Mouse (Mus musculus): Measurements from ENCODE around the gene Gm20388. TPM values are rescaled to one million over a fixed set of nuclear protein-coding genes. Genes with fewer than 3 reads are reported as not detected.
"Not testable (repeated sequence)": the region's sequence is repeated elsewhere in the genome, so short reads cannot be mapped to it uniquely, and the experiment has no call there.

Gene Gm20388
- polyA plus RNA-seq, 1 experiment from 2014 or later = 5.3 TPM

DNA sequence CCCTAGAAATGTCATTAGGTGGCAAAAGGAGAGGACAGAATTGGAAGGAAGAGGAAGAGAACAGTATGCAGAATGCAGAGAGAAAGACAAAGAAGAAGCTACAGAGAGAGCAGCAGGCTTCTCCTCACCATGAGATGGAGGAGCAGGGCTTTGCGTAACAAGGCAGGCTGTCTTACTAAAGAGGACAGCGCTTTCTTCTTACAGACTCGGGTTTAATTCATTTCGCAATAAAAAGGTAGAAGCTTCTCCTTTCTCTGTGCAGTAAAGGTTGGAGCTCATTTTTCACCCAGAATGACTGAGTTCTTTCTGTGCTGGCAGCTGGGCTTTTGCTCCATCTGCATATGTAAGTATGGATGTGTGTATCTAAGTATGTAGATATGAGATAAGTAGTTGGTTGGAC is 3369.2 kb downstream of the Gm20388 start:
- DNase-seq (ENCODE audit: low spot score) = no peak
- WGBS = 84% methylated on average over 4 of the region's 4 CpGs
- no peak overlapping the region for H3K9ac ChIP-seq (ENCODE audit: low read depth, low read length)
- H3K4me2 ChIP-seq = no peak overlapping the region
- H3K27me3 ChIP-seq (replicated peaks; ENCODE audit: control insufficient read depth, insufficient read depth, low read length) = no peaks in the 10 kb centered on the region
- H3K4me1 ChIP-seq (replicated peaks; ENCODE audit: control insufficient read depth, insufficient read depth, low read length) = no peaks in the 10 kb centered on the region
- ATAC-seq (replicated peaks; ENCODE audit: low FRiP score) = no peak
- no peak overlapping the region for H3K4me3 ChIP-seq (ENCODE audit: low read depth, low read length)
- peaks cover 16% of the 10 kb centered on the region; the same call in 1 of the 2 replicates for H3K36me3 ChIP-seq (ENCODE audit: control insufficient read depth, insufficient read depth, low read length)
- H3K27ac ChIP-seq (ENCODE audit: low read depth, low read length) = no peak overlapping the region
- H3K9me3 ChIP-seq (ENCODE audit: control insufficient read depth, low read length) = no peaks in the 10 kb centered on the region

DNA sequence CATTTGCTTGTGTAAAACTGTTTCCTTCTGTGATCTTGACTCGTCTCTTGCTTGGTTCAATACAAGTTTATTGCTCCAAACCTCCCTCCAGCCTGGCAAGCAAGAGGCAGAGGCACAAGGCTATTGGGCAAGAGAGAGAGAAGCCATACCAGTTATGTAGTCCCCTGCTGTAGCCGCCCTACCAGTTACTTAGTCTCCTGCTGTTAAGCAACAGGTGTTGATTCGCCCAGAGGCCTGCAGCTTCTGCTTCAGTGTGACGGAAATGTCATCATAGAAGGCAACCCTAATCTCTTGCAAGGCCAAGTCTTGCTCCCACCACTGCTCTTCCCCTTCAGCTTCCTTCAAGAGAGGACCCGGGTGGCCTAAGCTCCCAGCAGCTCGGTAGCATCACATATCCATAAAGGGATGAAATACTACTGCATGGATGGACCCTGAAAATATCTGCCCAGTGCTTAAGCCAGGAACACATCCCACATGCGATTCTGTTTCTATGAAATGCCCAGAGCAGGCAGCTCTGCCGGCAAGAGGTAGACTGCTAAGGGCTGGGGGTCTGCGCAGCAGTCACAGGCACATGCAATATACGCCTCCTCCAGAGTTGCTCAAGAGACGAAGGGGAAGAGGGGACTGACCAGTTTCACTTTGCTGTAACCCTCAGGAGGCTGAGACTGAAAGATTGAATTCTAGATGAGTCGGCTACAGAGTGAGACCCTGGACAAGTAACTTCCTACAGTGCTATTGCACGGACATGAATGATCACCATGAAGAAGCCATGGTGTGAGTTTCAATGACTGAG is 3369.9 kb downstream of the Gm20388 start:
- DNase-seq (ENCODE audit: low spot score) (no peak), ATAC-seq (replicated peaks; ENCODE audit: low FRiP score) (no peak)
- H3K4me3 ChIP-seq (ENCODE audit: low read depth, low read length) = no peak overlapping the region
- H3K27me3 ChIP-seq (replicated peaks; ENCODE audit: control insufficient read depth, insufficient read depth, low read length) = no peaks in the 10 kb centered on the region
- no peak overlapping the region for H3K27ac ChIP-seq (ENCODE audit: low read depth, low read length)
- H3K36me3 ChIP-seq (ENCODE audit: control insufficient read depth, insufficient read depth, low read length) = peaks cover 16% of the 10 kb centered on the region; the same call in 1 of the 2 replicates
- no peaks in the 10 kb centered on the region for H3K9me3 ChIP-seq (ENCODE audit: control insufficient read depth, low read length)
- H3K4me2 ChIP-seq = no peak overlapping the region
- no peak overlapping the region for H3K9ac ChIP-seq (ENCODE audit: low read depth, low read length)
- WGBS = 88% methylated on average over 13 of the region's 13 CpGs
- no peaks in the 10 kb centered on the region for H3K4me1 ChIP-seq (replicated peaks; ENCODE audit: control insufficient read depth, insufficient read depth, low read length)

DNA sequence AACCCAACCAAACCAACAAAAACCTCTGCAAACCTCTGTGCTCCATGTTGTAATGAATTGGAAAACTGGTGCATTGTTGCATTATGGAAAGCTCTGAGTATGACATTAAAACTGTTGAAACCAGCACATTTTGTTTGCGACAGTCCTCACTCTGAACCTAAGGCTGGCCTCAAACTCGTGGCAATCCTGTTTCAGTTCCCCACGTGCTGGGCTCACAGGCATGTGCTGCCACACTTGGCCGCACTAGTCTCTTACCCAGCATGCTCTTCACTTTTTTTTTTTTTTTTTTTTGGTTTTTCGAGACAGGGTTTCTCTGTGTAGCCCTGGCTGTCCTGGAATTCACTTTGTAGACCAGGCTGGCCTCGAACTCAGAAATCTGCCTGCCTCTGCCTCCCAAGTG is 3372.4 kb downstream of the Gm20388 start:
- DNase-seq (ENCODE audit: low spot score); H3K9ac ChIP-seq (ENCODE audit: low read depth, low read length); H3K9me3 ChIP-seq (ENCODE audit: control insufficient read depth, low read length); H3K27ac ChIP-seq (ENCODE audit: low read depth, low read length); H3K4me1 ChIP-seq (replicated peaks; ENCODE audit: control insufficient read depth, insufficient read depth, low read length); H3K4me3 ChIP-seq (ENCODE audit: low read depth, low read length); H3K4me2 ChIP-seq; ATAC-seq (replicated peaks; ENCODE audit: low FRiP score); H3K27me3 ChIP-seq (replicated peaks; ENCODE audit: control insufficient read depth, insufficient read depth, low read length): not testable (repeated sequence)
- peaks cover 16% of the 10 kb centered on the region; the same call in 1 of the 2 replicates for H3K36me3 ChIP-seq (ENCODE audit: control insufficient read depth, insufficient read depth, low read length)
- 80% methylated on average over 4 of the region's 6 CpGs for WGBS

DNA sequence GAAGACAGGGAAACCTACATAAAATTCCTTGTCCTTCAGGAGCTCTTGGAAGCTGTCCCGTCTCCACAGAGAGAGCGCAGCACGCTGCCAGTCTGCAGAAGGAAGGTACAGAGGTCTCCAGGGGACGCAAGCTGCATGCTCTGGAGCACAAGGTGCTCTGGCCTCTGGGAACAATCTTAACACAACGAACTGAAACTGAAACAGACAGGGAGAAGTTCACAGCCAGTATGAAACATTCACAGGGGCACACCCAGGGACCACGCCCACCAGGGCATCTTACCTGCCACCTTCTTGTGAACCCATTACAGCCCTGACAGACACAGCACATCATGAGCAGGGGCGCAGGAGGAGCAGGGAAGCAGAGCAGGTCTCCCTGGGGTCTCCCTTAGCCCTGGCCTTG is 3373.3 kb downstream of the Gm20388 start:
- WGBS = 88% methylated on average over 7 of the region's 7 CpGs
- H3K9me3 ChIP-seq (ENCODE audit: control insufficient read depth, low read length) = no peaks in the 10 kb centered on the region
- no peak overlapping the region for H3K9ac ChIP-seq (ENCODE audit: low read depth, low read length)
- DNase-seq (ENCODE audit: low spot score) = no peak
- no peak for ATAC-seq (replicated peaks; ENCODE audit: low FRiP score)
- H3K27me3 ChIP-seq (replicated peaks; ENCODE audit: control insufficient read depth, insufficient read depth, low read length) = no peaks in the 10 kb centered on the region
- no peaks in the 10 kb centered on the region for H3K4me1 ChIP-seq (replicated peaks; ENCODE audit: control insufficient read depth, insufficient read depth, low read length)
- H3K36me3 ChIP-seq (ENCODE audit: control insufficient read depth, insufficient read depth, low read length) = peaks cover 26% of the 10 kb centered on the region; the same call in 1 of the 2 replicates
- no peak overlapping the region for H3K4me2 ChIP-seq
- H3K4me3 ChIP-seq (ENCODE audit: low read depth, low read length) = no peak overlapping the region
- H3K27ac ChIP-seq (ENCODE audit: low read depth, low read length) = no peak overlapping the region

DNA sequence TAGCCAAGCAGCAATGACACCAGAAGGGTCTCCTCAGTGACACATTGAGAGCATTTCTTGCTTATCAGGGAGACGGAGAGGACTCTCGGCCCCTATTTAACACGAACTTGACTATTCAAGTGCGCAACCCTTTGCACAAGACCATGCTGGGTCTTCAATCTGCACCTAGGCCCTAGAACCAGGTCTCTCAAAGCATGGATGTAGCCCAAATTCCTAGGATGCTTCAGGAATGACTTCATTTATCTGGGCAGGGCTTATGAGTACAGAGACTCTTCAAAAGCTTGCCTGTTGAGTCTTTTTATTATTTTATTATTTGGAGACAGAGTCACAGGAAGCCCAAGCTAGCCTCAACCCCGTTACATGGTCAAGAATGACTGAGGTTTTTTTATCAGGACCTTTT is 3373.9 kb downstream of the Gm20388 start:
- WGBS = 86% methylated on average over 5 of the region's 5 CpGs

DNA sequence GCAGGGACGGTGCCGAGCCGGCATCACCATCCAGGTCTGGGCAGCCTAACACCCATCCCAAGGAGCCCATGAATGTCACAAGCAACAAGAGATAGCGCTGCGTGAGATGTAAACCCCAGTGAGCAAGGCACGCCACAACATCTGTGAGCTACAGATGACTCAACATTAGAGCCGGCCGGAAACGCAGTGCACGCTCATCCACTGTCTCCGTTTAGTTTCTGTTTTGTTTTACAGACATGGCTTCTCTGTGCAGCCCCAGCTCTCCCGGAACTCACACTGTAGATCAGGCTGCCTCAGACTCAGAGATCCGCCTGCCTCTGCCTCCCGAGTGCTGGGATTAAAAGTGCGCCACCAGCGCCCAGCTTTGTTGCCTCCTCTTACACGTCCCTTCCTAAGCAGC is 3376.7 kb downstream of the Gm20388 start:
- Histone ChIP-seq H3K4me1 (replicated peaks; ENCODE audit: control insufficient read depth, insufficient read depth, low read length) (no peaks in the 10 kb centered on the region), H3K9me3 (ENCODE audit: control insufficient read depth, low read length) (no peaks in the 10 kb centered on the region), H3K9ac (ENCODE audit: low read depth, low read length) (no peak overlapping the region), H3K4me2 (no peak overlapping the region), H3K36me3 (ENCODE audit: control insufficient read depth, insufficient read depth, low read length) (peaks cover 20% of the 10 kb centered on the region; the same call in 1 of the 2 replicates), H3K27me3 (replicated peaks; ENCODE audit: control insufficient read depth, insufficient read depth, low read length) (no peaks in the 10 kb centered on the region), H3K27ac (ENCODE audit: low read depth, low read length) (no peak overlapping the region), H3K4me3 (ENCODE audit: low read depth, low read length) (no peak overlapping the region)
- no peak for ATAC-seq (replicated peaks; ENCODE audit: low FRiP score)
- no peak for DNase-seq (ENCODE audit: low spot score)
- WGBS = 94% methylated on average over 17 of the region's 17 CpGs

More for the DNA sequence above, 3373.9 kb downstream of the Gm20388 start:
- Histone ChIP-seq H3K9ac (ENCODE audit: low read depth, low read length) (no peak overlapping the region), H3K4me3 (ENCODE audit: low read depth, low read length) (no peak overlapping the region), H3K4me2 (no peak overlapping the region), H3K9me3 (ENCODE audit: control insufficient read depth, low read length) (no peaks in the 10 kb centered on the region), H3K36me3 (ENCODE audit: control insufficient read depth, insufficient read depth, low read length) (peaks cover 26% of the 10 kb centered on the region; the same call in 1 of the 2 replicates), H3K27me3 (replicated peaks; ENCODE audit: control insufficient read depth, insufficient read depth, low read length) (no peaks in the 10 kb centered on the region), H3K27ac (ENCODE audit: low read depth, low read length) (no peak overlapping the region), H3K4me1 (replicated peaks; ENCODE audit: control insufficient read depth, insufficient read depth, low read length) (no peaks in the 10 kb centered on the region)
- DNase-seq (ENCODE audit: low spot score) = no peak
- ATAC-seq (replicated peaks; ENCODE audit: low FRiP score) = no peak

DNA sequence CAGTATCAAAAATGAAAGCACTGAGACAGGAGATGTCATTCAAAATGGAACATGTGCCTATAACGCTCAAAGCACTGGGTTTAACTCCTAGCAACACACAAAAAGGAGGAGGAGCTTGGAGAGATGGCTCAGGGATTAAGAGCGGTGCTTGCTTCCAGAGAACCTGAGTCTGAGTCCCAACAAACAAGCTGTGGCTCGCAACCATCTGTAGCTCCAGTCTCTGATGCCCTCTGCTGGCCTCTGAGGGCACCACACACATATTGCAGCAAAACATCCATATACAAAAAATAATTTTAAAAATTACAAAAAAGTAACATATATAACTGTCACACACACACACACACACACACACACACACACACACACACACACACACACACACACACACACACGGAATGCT is 3379.5 kb downstream of the Gm20388 start:
- Histone ChIP-seq H3K27me3 (replicated peaks; ENCODE audit: control insufficient read depth, insufficient read depth, low read length) (no peaks in the 10 kb centered on the region), H3K4me1 (replicated peaks; ENCODE audit: control insufficient read depth, insufficient read depth, low read length) (no peaks in the 10 kb centered on the region), H3K4me2 (no peak overlapping the region), H3K4me3 (ENCODE audit: low read depth, low read length) (no peak overlapping the region), H3K27ac (ENCODE audit: low read depth, low read length) (no peak overlapping the region), H3K9ac (ENCODE audit: low read depth, low read length) (no peak overlapping the region), H3K36me3 (ENCODE audit: control insufficient read depth, insufficient read depth, low read length) (peaks cover 31% of the 10 kb centered on the region), H3K9me3 (ENCODE audit: control insufficient read depth, low read length) (no peaks in the 10 kb centered on the region)
- WGBS = 82% methylated on average over 4 of the region's 4 CpGs
- ATAC-seq (replicated peaks; ENCODE audit: low FRiP score) (no peak), DNase-seq (ENCODE audit: low spot score) (no peak)

DNA sequence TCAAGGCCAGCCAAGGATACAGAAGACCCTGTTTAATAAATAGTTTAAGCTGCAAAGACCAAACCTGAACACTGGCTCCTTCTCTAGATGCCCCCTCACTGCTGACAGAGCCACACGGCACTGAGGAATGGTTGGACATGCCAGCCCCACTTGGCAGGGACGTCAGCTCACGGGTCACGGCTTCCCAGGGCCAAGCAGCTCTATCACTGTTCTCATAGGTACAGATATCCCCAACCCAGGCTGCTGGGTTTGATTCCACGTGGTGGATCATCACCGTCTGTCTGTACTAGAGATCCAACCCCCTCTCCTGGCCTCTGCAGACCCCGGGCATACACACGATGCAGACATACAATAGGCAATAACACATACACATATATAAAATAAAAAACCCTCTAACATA is 3380.0 kb downstream of the Gm20388 start:
- H3K27ac ChIP-seq (ENCODE audit: low read depth, low read length) = no peak overlapping the region
- no peaks in the 10 kb centered on the region for H3K4me1 ChIP-seq (replicated peaks; ENCODE audit: control insufficient read depth, insufficient read depth, low read length)
- H3K27me3 ChIP-seq (replicated peaks; ENCODE audit: control insufficient read depth, insufficient read depth, low read length) = no peaks in the 10 kb centered on the region
- no peaks in the 10 kb centered on the region for H3K9me3 ChIP-seq (ENCODE audit: control insufficient read depth, low read length)
- ATAC-seq (replicated peaks; ENCODE audit: low FRiP score) (no peak), DNase-seq (ENCODE audit: low spot score) (no peak)
- H3K9ac ChIP-seq (ENCODE audit: low read depth, low read length) = no peak overlapping the region
- H3K4me3 ChIP-seq (ENCODE audit: low read depth, low read length) = no peak overlapping the region
- no peak overlapping the region for H3K4me2 ChIP-seq
- WGBS = 91% methylated on average over 8 of the region's 8 CpGs
- H3K36me3 ChIP-seq (ENCODE audit: control insufficient read depth, insufficient read depth, low read length) = peaks cover 36% of the 10 kb centered on the region

DNA sequence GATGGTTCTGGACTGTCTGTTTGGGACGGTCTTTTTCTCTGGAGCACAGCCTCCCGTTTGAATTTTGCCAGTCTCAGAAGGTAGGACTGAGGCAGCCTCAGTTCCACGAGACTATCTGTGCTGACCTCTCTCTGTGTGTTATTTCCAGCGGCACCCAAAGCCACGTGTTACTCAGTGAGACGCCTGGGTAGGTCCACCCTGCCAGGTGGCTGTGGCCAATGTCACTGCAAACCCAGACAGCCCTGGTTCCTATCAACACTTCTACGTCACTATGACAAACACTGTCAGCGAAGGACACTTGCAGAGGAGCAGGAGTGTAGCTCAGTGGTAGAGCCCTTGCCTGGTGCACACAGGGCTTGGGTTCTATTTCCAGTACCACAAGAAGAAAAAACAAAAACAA is 3381.1 kb downstream of the Gm20388 start:
- Histone ChIP-seq H3K9me3 (ENCODE audit: control insufficient read depth, low read length) (no peaks in the 10 kb centered on the region), H3K4me1 (replicated peaks; ENCODE audit: control insufficient read depth, insufficient read depth, low read length) (no peaks in the 10 kb centered on the region), H3K27me3 (replicated peaks; ENCODE audit: control insufficient read depth, insufficient read depth, low read length) (no peaks in the 10 kb centered on the region), H3K4me2 (no peak overlapping the region), H3K9ac (ENCODE audit: low read depth, low read length) (no peak overlapping the region), H3K4me3 (ENCODE audit: low read depth, low read length) (no peak overlapping the region), H3K27ac (ENCODE audit: low read depth, low read length) (no peak overlapping the region), H3K36me3 (ENCODE audit: control insufficient read depth, insufficient read depth, low read length) (peaks cover 40% of the 10 kb centered on the region)
- ATAC-seq (replicated peaks; ENCODE audit: low FRiP score) (no peak), DNase-seq (ENCODE audit: low spot score) (no peak)
- 83% methylated on average over 8 of the region's 8 CpGs for WGBS
